Mouse (Mus musculus) CH12.LX (cell line): Measurements from ENCODE around the gene Fam186b. TPM values are rescaled to one million over a fixed set of nuclear protein-coding genes. Genes with fewer than 3 reads are reported as not detected.

Source experiments
- DNase-seq: peaks from one replicate; pipeline ENCODE4 v3.0.0-alpha.2; 2013; ENCODE audit errors: extremely low read depth
- H3K27ac ChIP-seq: 2 replicates; pipeline ENCODE4 v1.5.1; 2012; ENCODE audit warnings: low read depth, mild to moderate bottlenecking, control low read depth, moderate library complexity; ENCODE audit not compliant: insufficient read depth
- H3K27me3 ChIP-seq: replicated peaks from 2 replicates; pipeline ENCODE3; 2012; ENCODE audit warnings: inconsistent platforms
- H3K36me3 ChIP-seq, 2 experiments: replicated peaks in 1 of 2; 2 replicates each; pipeline versions ENCODE3 to v1.6.1; 2012; ENCODE audit warnings: inconsistent platforms in 1 of 2, low read length in 1 of 2, mild to moderate bottlenecking in 1 of 2, mixed read lengths in 1 of 2, moderate library complexity in 1 of 2; ENCODE audit not compliant: control insufficient read depth in 1 of 2, insufficient read depth in 1 of 2
- H3K4me1 ChIP-seq, 2 experiments: 2 replicates each; pipeline ENCODE4 v1.6.1; 2012; ENCODE audit warnings: inconsistent platforms in 1 of 2, moderate library complexity in 1 of 2; ENCODE audit not compliant: insufficient read depth in 2 of 2, control insufficient read depth in 1 of 2
- H3K4me2 ChIP-seq: 2 replicates; pipeline ENCODE4 v1.6.1; 2012; ENCODE audit warnings: low read depth, mild to moderate bottlenecking, control low read depth; ENCODE audit not compliant: poor library complexity, insufficient read depth, severe bottlenecking
- H3K4me3 ChIP-seq, 3 experiments: fragments of 150-350 bp in 1 of 3; sonication (generic) in 1 of 3; replicated peaks in 1 of 3; 2 replicates each; pipeline versions ENCODE3 to v1.5.1; 2011 to 2012; ENCODE audit warnings: low read depth in 2 of 3, low read length in 2 of 3, mild to moderate bottlenecking in 2 of 3, moderate library complexity in 2 of 3, control low read depth in 1 of 3, improper control_type of control experiment in 1 of 3, inconsistent platforms in 1 of 3, mixed read lengths in 1 of 3; ENCODE audit not compliant: poor library complexity in 1 of 3
- H3K79me2 ChIP-seq: replicated peaks from 2 replicates; pipeline ENCODE4 v1.6.1; 2012; ENCODE audit warnings: mild to moderate bottlenecking, moderate library complexity; ENCODE audit not compliant: control insufficient read depth, poor library complexity, insufficient read depth, severe bottlenecking; ENCODE audit errors: extremely low read depth
- H3K9ac ChIP-seq: 2 replicates; pipeline ENCODE4 v1.6.1; 2012; ENCODE audit warnings: low read depth, mild to moderate bottlenecking, control low read depth, moderate library complexity; ENCODE audit not compliant: insufficient read depth
- H3K9me3 ChIP-seq: replicated peaks from 2 replicates; pipeline ENCODE3; 2012; ENCODE audit warnings: low read length, inconsistent platforms, mixed read lengths
- CHD1 ChIP-seq: IDR thresholded peaks from 2 replicates; pipeline ENCODE4 v1.6.1; 2012; ENCODE audit warnings: low read depth, low read length, improper control_type of control experiment, inconsistent platforms
- CTCF ChIP-seq, 2 experiments: IDR thresholded peaks in 1 of 2; conservative IDR thresholded peaks in 1 of 2; 2 replicates each; pipeline ENCODE4 v1.5.1; 2011 to 2012; ENCODE audit warnings: low read depth in 2 of 2, low read length in 2 of 2, improper control_type of control experiment in 1 of 2, inconsistent platforms in 1 of 2, mild to moderate bottlenecking in 1 of 2, moderate library complexity in 1 of 2
- E2F4 ChIP-seq: IDR thresholded peaks from 2 replicates; pipeline ENCODE4 v1.6.1; 2011; ENCODE audit warnings: low read depth, low read length, improper control_type of control experiment; ENCODE audit not compliant: insufficient replicate concordance
- ETS1 ChIP-seq: conservative IDR thresholded peaks from 2 replicates; pipeline ENCODE4 v1.6.1; 2012; ENCODE audit warnings: low read depth, mild to moderate bottlenecking, inconsistent platforms, low read length, improper control_type of control experiment, moderate library complexity
- GABPA ChIP-seq: IDR thresholded peaks from 2 replicates; pipeline ENCODE4 v1.6.1; 2012; ENCODE audit warnings: low read depth, low read length, improper control_type of control experiment, inconsistent platforms; ENCODE audit not compliant: insufficient replicate concordance
- JUND ChIP-seq: conservative IDR thresholded peaks from 2 replicates; pipeline ENCODE4 v1.6.1; 2011; ENCODE audit warnings: low read depth, low read length, improper control_type of control experiment
- MAFK ChIP-seq: IDR thresholded peaks from 2 replicates; pipeline ENCODE4 v1.6.1; 2011; ENCODE audit warnings: low read length, improper control_type of control experiment; ENCODE audit not compliant: insufficient replicate concordance
- MAX ChIP-seq: IDR thresholded peaks from 2 replicates; pipeline ENCODE4 v1.6.1; 2011; ENCODE audit warnings: low read length, improper control_type of control experiment
- MEF2A ChIP-seq: IDR thresholded peaks from 2 replicates; pipeline ENCODE4 v1.6.1; 2014; ENCODE audit warnings: low read depth, mild to moderate bottlenecking, inconsistent platforms, low read length, improper control_type of control experiment, borderline replicate concordance
- PAX5 ChIP-seq: IDR thresholded peaks from 2 replicates; pipeline ENCODE4 v1.6.1; 2012; ENCODE audit warnings: low read length, inconsistent platforms, mixed read lengths
- POLR2A ChIP-seq: IDR thresholded peaks from 2 replicates; pipeline ENCODE4 v1.6.1; 2011; ENCODE audit warnings: low read depth, mild to moderate bottlenecking, improper control_type of control experiment, low read length
- POLR2AphosphoS2 ChIP-seq: IDR thresholded peaks from 2 replicates; pipeline ENCODE4 v1.6.1; 2011; ENCODE audit warnings: low read depth, low read length, improper control_type of control experiment
- RAD21 ChIP-seq: IDR thresholded peaks from 2 replicates; pipeline ENCODE4 v1.6.1; 2011; ENCODE audit warnings: low read depth, mild to moderate bottlenecking, low read length, improper control_type of control experiment, moderate library complexity
- RCOR1 ChIP-seq: conservative IDR thresholded peaks from 2 replicates; pipeline ENCODE4 v1.6.1; 2012; ENCODE audit warnings: low read depth, mild to moderate bottlenecking, inconsistent platforms, low read length, improper control_type of control experiment
- SIN3A ChIP-seq: IDR thresholded peaks from 2 replicates; pipeline ENCODE4 v1.6.1; 2012; ENCODE audit warnings: low read length, improper control_type of control experiment, inconsistent platforms
- SMC3 ChIP-seq: IDR thresholded peaks from 2 replicates; pipeline ENCODE4 v1.6.1; 2011; ENCODE audit warnings: low read depth, low read length, improper control_type of control experiment
- TBP ChIP-seq: conservative IDR thresholded peaks from 2 replicates; pipeline ENCODE4 v1.6.1; 2011; ENCODE audit warnings: low read depth, low read length, improper control_type of control experiment
- TCF12 ChIP-seq: IDR thresholded peaks from 2 replicates; pipeline ENCODE4 v1.6.1; 2014; ENCODE audit warnings: low read depth, mild to moderate bottlenecking, inconsistent platforms, low read length, improper control_type of control experiment
- UBTF ChIP-seq: IDR thresholded peaks from 2 replicates; pipeline ENCODE4 v1.6.1; 2012; ENCODE audit warnings: low read depth, mild to moderate bottlenecking, inconsistent platforms, low read length, improper control_type of control experiment, moderate library complexity
- USF2 ChIP-seq: conservative IDR thresholded peaks from 2 replicates; pipeline ENCODE4 v1.6.1; 2011; ENCODE audit warnings: low read depth, low read length, improper control_type of control experiment
- ZC3H11A ChIP-seq: IDR thresholded peaks from 2 replicates; pipeline ENCODE4 v1.6.1; 2012; ENCODE audit warnings: low read depth, mild to moderate bottlenecking, inconsistent platforms, low read length, improper control_type of control experiment
- ZMIZ1 ChIP-seq: IDR thresholded peaks from 2 replicates; pipeline ENCODE4 v1.6.1; 2012; ENCODE audit warnings: low read depth, mild to moderate bottlenecking, inconsistent platforms, low read length, improper control_type of control experiment
- dilution Hi-C: fragments of 300-500 bp; cut with MboI; formaldehyde crosslinking; loops from 2 replicates; pipeline ENCODE4 v1.14.3; 2020; ENCODE audit warnings: low sequenced_read_pairs; ENCODE audit not compliant: extremely low pct_unique_long_range_greater_than_20kb, extremely low pct_ligation_motif_present
- in situ Hi-C: fragments of 300-500 bp; cut with MboI; formaldehyde crosslinking; loops from 3 replicates; pipeline ENCODE4 v1.14.3; 2019; ENCODE audit warnings: low sequenced_read_pairs, low pct_ligation_motif_present, low pct_unique_long_range_greater_than_20kb, mixed read lengths
- polyA plus RNA-seq: library from polyadenylated mRNA; unstranded; fragments of >175 nt; gene quantifications from 2 replicates; pipeline ENCODE4 v1.2.1, GENCODE M21; 2012; ENCODE audit warnings: low read depth; ENCODE audit not compliant: insufficient read length
- total RNA-seq, 2 experiments: library from RNA; depleted of rRNA; stranded (reverse); fragments of 300-350 nt in 1 of 2; fragments of >200 nt in 1 of 2; gene quantifications; 2 replicates each; pipeline ENCODE4 v1.2.3; 2012 to 2014

Gene Fam186b
- total and polyA plus RNA-seq, 3 experiments: 0.04 to 0.11 TPM; not detected in 1

- no peak overlapping the region for H3K9ac ChIP-seq
- peaks cover 9% of the 10 kb centered on the region; the same call in 1 of the 2 replicates for H3K79me2 ChIP-seq
- no peak overlapping the region for H3K27ac ChIP-seq
- no peak overlapping the region for H3K4me2 ChIP-seq
- TF ChIP-seq MEF2A: no peak
- no peak for TF ChIP-seq JUND
- no peak for TF ChIP-seq RCOR1
- TF ChIP-seq SMC3: no peak
- no peak for TF ChIP-seq ZC3H11A
- no peak for TF ChIP-seq CTCF (conservative IDR thresholded peaks at IDR 0.05 in 1 of 2, IDR thresholded peaks at IDR 0.05 in 1 of 2; ENCODE audit: low read depth in 2 of 2, low read length in 2 of 2)
- TF ChIP-seq GABPA: no peak
- TF ChIP-seq MAX: no peak
- TF ChIP-seq SIN3A: no peak
- no peak for TF ChIP-seq CHD1
- no peak for TF ChIP-seq PAX5
- TF ChIP-seq UBTF: no peak
- no peak for TF ChIP-seq ETS1
- no peak for DNase-seq
- no peaks in the 10 kb centered on the region for H3K27me3 ChIP-seq
- dilution Hi-C loops (no loop called here), in situ Hi-C loops (no loop called here)
- no peak overlapping the region for H3K4me3 ChIP-seq
- peaks cover 3 to 41% of the 10 kb centered on the region in 2 experiments for H3K36me3 ChIP-seq
- peaks cover 50 to 93% of the 10 kb centered on the region in 2 experiments for H3K4me1 ChIP-seq
- H3K9me3 ChIP-seq: no peaks in the 10 kb centered on the region
These were observed 44.0 kb upstream of the Fam186b start for GRCm38 (mm10) chr15:99339669-99340068.

GRCm38 (mm10) chr15:99338916-99339315, 43.2 kb upstream of the Fam186b start:
- TF ChIP-seq ZMIZ1 (no peak), POLR2A (no peak), RAD21 (no peak), PAX5 (no peak), SMC3 (no peak), POLR2AphosphoS2 (no peak), MAX (no peak), TBP (no peak), RCOR1 (no peak), TCF12 (no peak), MAFK (no peak), USF2 (no peak), JUND (no peak), E2F4 (no peak)
- TF ChIP-seq, all 38 proteins: peak for 0
- dilution Hi-C loops: no loop called here
- no peak for DNase-seq
- H3K79me2 ChIP-seq: peaks cover 9% of the 10 kb centered on the region
- peaks cover 3 to 45% of the 10 kb centered on the region in 2 experiments for H3K36me3 ChIP-seq
- H3K9me3 ChIP-seq: no peaks in the 10 kb centered on the region
- no peaks in the 10 kb centered on the region for H3K27me3 ChIP-seq
- no peak overlapping the region for H3K4me2 ChIP-seq
- H3K27ac ChIP-seq: no peak overlapping the region
- in situ Hi-C loops: no loop called here
- H3K9ac ChIP-seq: no peak overlapping the region
- H3K4me1 ChIP-seq: peaks cover 52 to 93% of the 10 kb centered on the region in 2 experiments
- no peak overlapping the region for H3K4me3 ChIP-seq
